Mouse (Mus musculus) liver, embryonic 13.5 days (tissue): ENCODE data around the gene Crebl2. TPM values are rescaled to one million over a fixed set of nuclear protein-coding genes. Genes with fewer than 3 reads are reported as not detected.
A peak's percentile ranks its signal among the peaks of the same experiment; 100 is the strongest.

Experiments used
- ATAC-seq: fragments of 200-750 bp; cut with Nextera tagmentation; 2 replicates; pipeline ENCODE4 v1.8.0; 2017; ENCODE audit warnings: low read depth, mild to moderate bottlenecking, moderate number of reproducible peaks, moderate library complexity
- DNase-seq: peaks from one replicate; pipeline ENCODE4 v3.0.0; 2022
- H3K27ac ChIP-seq: fragments of 300-500 bp; sonication (generic); 2 replicates; pipeline ENCODE4 v1.5.1; 2015; ENCODE audit warnings: moderate library complexity, mild to moderate bottlenecking, inconsistent platforms
- H3K27me3 ChIP-seq: fragments of 300-500 bp; sonication (generic); 2 replicates; pipeline ENCODE4 v1.6.1; 2015; ENCODE audit warnings: mild to moderate bottlenecking, inconsistent platforms
- H3K36me3 ChIP-seq: fragments of 300-500 bp; sonication (generic); 2 replicates; pipeline ENCODE4 v1.6.1; 2015; ENCODE audit warnings: mild to moderate bottlenecking, inconsistent platforms
- H3K4me1 ChIP-seq: fragments of 300-500 bp; sonication (generic); replicated peaks from 2 replicates; pipeline ENCODE4 v1.6.1; 2015; ENCODE audit warnings: inconsistent platforms
- H3K4me2 ChIP-seq: fragments of 300-500 bp; sonication (generic); 2 replicates; pipeline ENCODE4 v1.6.1; 2015; ENCODE audit warnings: inconsistent platforms, mild to moderate bottlenecking, moderate library complexity
- H3K4me3 ChIP-seq: fragments of 300-500 bp; sonication (generic); replicated peaks from 2 replicates; pipeline ENCODE4 v1.5.1; 2015; ENCODE audit warnings: mild to moderate bottlenecking, inconsistent platforms
- H3K9ac ChIP-seq: fragments of 300-500 bp; sonication (generic); 2 replicates; pipeline ENCODE4 v1.6.1; 2015; ENCODE audit warnings: mild to moderate bottlenecking, inconsistent platforms
- H3K9me3 ChIP-seq: fragments of 300-500 bp; sonication (generic); replicated peaks from 2 replicates; pipeline ENCODE4 v1.6.1; 2016; ENCODE audit warnings: inconsistent platforms
- WGBS: fragments of 180-500 bp; shearing (Covaris S2); methylation state at CpG from one replicate; pipeline ENCODE4 v1.1.7; 2015; ENCODE audit not compliant: insufficient replicate concordance; 5-methylcytosine and 5-hydroxymethylcytosine counted together
- polyA plus RNA-seq: library from polyadenylated mRNA; unstranded; fragments of >200 nt; fragmentation: Nextera tagmentation; extraction: Ambion mirVana; gene quantifications from 2 replicates; pipeline ENCODE4 v1.2.1, GENCODE M21; 2015

The Crebl2 gene
- polyA plus RNA-seq, 1 experiment from 2014 or later: 1.3 TPM

DNA sequence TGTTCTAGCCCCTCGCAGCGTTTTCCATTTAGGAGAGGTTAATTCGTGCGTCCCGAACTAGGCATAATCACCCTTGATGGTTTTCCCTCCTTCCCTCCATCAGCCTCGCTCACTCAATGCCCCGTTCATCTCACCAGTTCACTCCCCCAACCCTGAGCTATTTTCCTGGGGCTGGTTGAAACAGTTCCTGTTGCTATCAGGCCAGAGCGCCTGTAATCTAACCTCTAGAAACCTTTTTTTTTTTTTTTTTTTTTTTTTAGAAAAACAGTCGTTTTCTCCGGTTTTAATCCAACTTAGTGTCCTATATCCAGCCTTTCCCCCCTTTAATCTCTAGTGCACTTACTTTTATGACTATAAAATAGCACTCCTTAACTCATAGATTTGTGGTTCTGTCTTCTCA is 822 bp downstream of the Crebl2 start:
- H3K9me3 ChIP-seq: no peaks in the 10 kb centered on the region
- H3K9ac ChIP-seq: peak overlapping the region; percentile 85
- no peaks in the 10 kb centered on the region for H3K36me3 ChIP-seq
- H3K27ac ChIP-seq: peak overlapping the region; percentile 94
- H3K4me2 ChIP-seq: peak overlapping the region; percentile 77
- WGBS: 3% methylated on average over 10 of the region's 10 CpGs
- no peaks in the 10 kb centered on the region for H3K27me3 ChIP-seq
- DNase-seq: no peak
- H3K4me1 ChIP-seq: peaks cover 59% of the 10 kb centered on the region
- no peak for ATAC-seq
- H3K4me3 ChIP-seq: peak overlapping the region; percentile 74

DNA sequence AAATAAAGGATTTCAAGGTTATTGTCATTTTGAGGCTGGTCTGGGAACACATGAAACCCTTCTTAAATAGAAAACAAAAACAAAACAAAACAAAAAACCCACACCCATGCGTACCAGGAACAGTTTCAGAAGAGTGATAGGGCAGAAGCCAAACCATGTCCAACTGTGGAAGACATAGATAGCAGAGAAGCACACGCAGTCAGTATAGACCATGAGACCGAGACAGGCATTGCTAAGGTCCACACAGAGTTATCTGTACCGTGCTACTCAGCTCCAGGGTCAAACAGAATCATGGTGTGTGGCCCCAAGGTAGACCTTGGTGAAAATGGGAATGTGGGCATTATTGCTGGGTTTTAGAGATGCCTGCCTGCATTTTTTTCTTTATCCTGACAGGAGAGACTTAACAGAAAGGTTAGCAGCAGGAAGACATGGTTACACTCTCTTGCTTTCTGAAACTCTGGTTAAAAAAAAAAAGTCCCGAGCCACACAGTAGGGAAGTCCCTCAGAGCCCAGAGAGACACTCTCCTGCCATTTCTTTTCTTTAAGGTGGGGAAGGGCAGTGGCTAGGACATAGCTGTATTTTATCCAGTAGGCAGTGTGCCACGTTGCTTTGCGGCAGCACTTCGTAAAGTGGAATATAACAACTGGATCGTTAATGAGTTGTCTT is 4.8 kb downstream of the Crebl2 start:
- H3K27me3 ChIP-seq: no peaks in the 10 kb centered on the region
- H3K36me3 ChIP-seq: no peaks in the 10 kb centered on the region
- H3K4me3 ChIP-seq: no peak overlapping the region
- peak overlapping the region; percentile 3; the same call in 1 of the 2 replicates for H3K9ac ChIP-seq
- H3K9me3 ChIP-seq: no peaks in the 10 kb centered on the region
- H3K4me1 ChIP-seq: peaks cover 58% of the 10 kb centered on the region
- peak overlapping the region; percentile 34 for H3K4me2 ChIP-seq
- H3K27ac ChIP-seq: peak overlapping the region; percentile 54
- peak; percentile 37 for ATAC-seq
- 44% methylated on average over 9 of the region's 9 CpGs for WGBS
- no peak for DNase-seq

DNA sequence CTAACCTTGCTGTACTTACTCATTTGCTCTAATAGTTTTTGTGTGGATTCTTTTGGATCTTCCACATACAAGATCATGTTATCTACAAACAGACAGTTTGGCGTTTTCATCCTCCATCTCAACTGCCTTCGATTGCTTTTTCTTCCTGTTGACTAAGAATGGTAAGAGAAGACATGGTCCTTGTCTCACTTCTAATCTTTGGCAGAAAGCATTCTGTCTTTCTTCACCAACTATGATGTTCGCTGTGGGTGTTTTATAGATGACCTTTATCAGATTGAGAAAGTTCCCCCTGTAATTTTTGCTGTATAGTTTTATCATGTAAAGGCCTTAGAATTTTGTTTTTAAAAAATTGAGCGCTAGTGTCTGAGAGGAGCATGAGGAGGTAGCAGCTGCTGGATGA is 8.2 kb downstream of the Crebl2 start:
- DNase-seq (no peak), ATAC-seq (no peak)
- Histone ChIP-seq H3K4me1 (peaks cover 38% of the 10 kb centered on the region), H3K9ac (no peak overlapping the region), H3K4me2 (no peak overlapping the region), H3K9me3 (no peaks in the 10 kb centered on the region), H3K27ac (no peak overlapping the region), H3K4me3 (no peak overlapping the region), H3K27me3 (no peaks in the 10 kb centered on the region), H3K36me3 (no peaks in the 10 kb centered on the region)
- WGBS: 67% methylated on average over 4 of the region's 4 CpGs

DNA sequence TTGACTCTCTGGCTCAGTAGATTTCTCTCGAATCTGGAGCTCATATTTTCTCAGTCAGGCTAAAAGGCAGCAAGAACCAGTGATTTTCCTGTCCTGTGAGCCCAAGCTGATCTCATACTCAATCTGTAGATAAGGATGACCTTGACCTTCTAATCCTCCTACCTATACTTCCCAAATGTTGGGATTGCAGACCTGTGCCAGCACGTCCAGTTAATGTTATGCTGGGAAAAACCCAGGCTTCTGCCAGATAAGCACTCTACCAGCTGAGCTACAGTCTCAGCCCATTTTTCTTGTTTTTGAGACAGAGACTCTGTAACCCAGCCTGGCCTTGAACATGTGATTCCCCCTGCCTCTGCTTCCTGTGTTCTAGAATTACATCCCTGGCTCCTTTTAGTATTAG is 10.4 kb downstream of the Crebl2 start:
- 54% methylated on average over 2 of the region's 2 CpGs for WGBS
- no peaks in the 10 kb centered on the region for H3K36me3 ChIP-seq

DNA sequence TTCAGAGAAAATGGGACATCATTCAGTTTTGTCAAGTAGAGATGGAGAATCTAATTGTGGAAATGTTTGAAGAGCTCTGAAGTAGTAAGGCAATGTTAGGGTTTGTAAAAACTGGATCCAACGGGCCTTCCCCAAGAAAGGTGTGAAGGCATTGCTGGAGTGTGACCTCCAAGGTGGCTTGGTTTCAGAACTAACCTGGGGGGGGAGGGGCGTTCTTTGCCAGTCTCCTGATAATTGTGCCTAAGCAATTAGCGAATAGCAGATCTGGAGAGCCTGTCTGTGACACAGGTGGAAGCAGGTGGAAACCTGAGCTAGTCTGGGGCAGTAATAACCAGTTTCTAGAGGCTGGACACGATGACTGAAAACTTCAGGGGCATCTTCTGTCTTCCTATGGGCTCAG is 15.8 kb downstream of the Crebl2 start:
- no peak for DNase-seq
- Histone ChIP-seq H3K9me3 (no peaks in the 10 kb centered on the region), H3K27ac (no peak overlapping the region), H3K36me3 (peaks cover 5% of the 10 kb centered on the region; the same call in 1 of the 2 replicates), H3K4me2 (no peak overlapping the region), H3K27me3 (no peaks in the 10 kb centered on the region), H3K4me3 (no peak overlapping the region), H3K4me1 (peaks cover 13% of the 10 kb centered on the region), H3K9ac (no peak overlapping the region)
- 62% methylated on average over 4 of the region's 4 CpGs for WGBS
- no peak for ATAC-seq

More for the DNA sequence above, 10.4 kb downstream of the Crebl2 start:
- H3K27me3 ChIP-seq: no peaks in the 10 kb centered on the region
- H3K4me2 ChIP-seq: no peak overlapping the region
- ATAC-seq: no peak
- H3K4me3 ChIP-seq: no peak overlapping the region
- H3K4me1 ChIP-seq: peaks cover 18% of the 10 kb centered on the region
- no peaks in the 10 kb centered on the region for H3K9me3 ChIP-seq
- no peak overlapping the region for H3K27ac ChIP-seq
- DNase-seq: no peak
- H3K9ac ChIP-seq: no peak overlapping the region

DNA sequence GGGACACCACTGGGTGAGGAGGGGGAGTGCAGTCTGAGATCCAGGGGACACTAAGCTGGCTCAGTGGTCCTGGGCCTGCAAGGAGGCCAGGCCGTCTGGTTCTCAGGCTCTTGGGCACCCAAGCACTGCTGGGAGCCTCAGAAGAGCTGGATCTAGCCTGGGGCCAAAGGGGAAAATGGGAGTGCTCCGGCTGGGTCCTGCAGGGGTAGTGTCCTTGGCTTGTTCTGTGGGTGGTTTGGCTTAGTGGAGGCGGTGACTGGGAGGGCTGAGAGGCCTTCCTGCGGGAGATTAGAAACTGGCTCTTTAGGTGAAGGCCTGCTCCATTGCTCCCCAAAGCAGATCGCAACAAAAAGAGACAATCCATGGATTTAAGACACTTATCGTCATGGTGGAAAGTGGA is 16.4 kb downstream of the Crebl2 start:
- ATAC-seq: no peak
- no peak for DNase-seq
- no peak overlapping the region for H3K4me3 ChIP-seq
- no peaks in the 10 kb centered on the region for H3K27me3 ChIP-seq
- H3K9me3 ChIP-seq: no peaks in the 10 kb centered on the region
- peaks cover 5% of the 10 kb centered on the region; the same call in 1 of the 2 replicates for H3K36me3 ChIP-seq
- no peak overlapping the region for H3K27ac ChIP-seq
- H3K9ac ChIP-seq: no peak overlapping the region
- no peak overlapping the region for H3K4me2 ChIP-seq
- H3K4me1 ChIP-seq: peaks cover 13% of the 10 kb centered on the region
- 77% methylated on average over 6 of the region's 6 CpGs for WGBS

DNA sequence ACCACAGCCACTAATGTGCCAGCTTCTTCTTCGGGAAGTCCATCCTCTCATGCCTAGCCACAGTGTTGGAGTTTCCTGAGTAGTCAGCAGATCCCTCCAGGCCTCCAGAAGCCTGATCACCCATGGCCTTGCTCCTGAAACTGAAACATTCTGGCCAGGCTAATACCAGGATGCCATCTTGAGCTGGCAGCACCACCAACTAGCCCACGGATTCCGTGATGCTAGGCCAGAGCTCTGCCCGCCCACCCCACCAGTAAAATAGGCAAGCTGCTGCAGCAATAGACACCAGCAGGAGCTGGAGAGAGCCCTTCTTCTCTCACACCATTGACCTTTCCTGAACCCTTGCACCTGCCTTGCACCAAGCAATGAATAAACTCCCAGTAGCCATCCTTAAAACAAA is 17.6 kb downstream of the Crebl2 start:
- no peak overlapping the region for H3K4me3 ChIP-seq
- H3K27ac ChIP-seq: no peak overlapping the region
- peaks cover 13% of the 10 kb centered on the region for H3K4me1 ChIP-seq
- 80% methylated on average over 4 of the region's 4 CpGs for WGBS
- DNase-seq: no peak
- H3K27me3 ChIP-seq: no peaks in the 10 kb centered on the region
- H3K9me3 ChIP-seq: no peaks in the 10 kb centered on the region
- H3K4me2 ChIP-seq: no peak overlapping the region
- H3K9ac ChIP-seq: no peak overlapping the region
- peaks cover 5% of the 10 kb centered on the region; the same call in 1 of the 2 replicates for H3K36me3 ChIP-seq
- no peak for ATAC-seq

DNA sequence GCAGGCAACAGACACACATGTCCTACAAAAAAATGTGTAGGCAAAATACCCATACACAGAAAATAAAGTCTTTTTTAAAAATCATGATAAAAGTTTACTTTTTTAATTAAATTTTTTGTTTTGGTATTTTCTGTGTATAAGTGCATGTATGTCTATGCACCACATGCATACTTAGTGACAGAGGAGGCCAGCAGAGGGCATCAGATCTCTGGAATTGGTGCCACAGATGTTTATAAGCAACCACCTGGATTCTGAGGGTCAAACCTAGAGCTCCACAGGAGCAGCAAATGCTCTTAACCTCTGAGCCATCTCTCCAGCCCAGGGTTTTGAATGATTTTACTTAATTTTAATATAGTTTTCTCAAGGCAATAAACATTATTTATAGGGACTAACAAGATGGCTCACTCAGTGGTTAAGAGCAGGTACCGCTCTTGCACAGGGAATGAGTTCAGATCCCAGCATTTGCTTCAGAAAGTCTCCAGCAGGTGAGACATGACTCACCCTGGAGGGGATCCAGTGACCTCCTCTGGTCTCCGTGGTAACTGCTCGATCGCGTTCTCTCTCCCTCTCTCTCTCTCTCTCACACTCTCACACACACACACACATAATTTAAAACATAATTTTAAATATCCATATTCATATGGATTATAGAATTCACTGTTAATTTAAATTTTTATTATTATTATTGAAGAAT is 18.4 kb downstream of the Crebl2 start:
- 89% methylated on average over 5 of the region's 5 CpGs for WGBS
- Histone ChIP-seq H3K27ac (no peak overlapping the region), H3K4me3 (no peak overlapping the region), H3K36me3 (peaks cover 5% of the 10 kb centered on the region; the same call in 1 of the 2 replicates), H3K9me3 (no peaks in the 10 kb centered on the region), H3K4me2 (no peak overlapping the region), H3K9ac (no peak overlapping the region), H3K27me3 (no peaks in the 10 kb centered on the region), H3K4me1 (peaks cover 13% of the 10 kb centered on the region)
- ATAC-seq: no peak
- DNase-seq: no peak

DNA sequence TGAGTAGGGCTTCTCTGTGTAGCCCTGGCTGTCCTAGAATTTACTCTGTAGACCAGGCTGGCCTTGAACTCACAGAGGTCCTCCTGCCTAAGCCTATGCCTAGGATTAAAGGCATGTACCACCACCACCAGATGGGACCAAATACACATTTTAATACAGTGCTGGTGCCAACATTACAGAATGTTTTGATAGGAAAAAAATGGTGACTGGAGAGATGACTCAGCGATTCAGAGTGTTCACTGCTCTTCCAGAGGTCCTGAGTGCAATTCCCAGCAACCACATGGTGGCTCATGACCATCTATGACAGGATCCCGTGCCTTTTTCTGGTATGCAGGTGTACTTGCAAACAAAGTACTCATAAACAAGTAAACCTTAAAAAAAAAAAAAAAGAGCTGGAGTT is 19.5 kb downstream of the Crebl2 start:
- DNase-seq: no peak
- Histone ChIP-seq H3K27me3 (no peaks in the 10 kb centered on the region), H3K4me1 (peaks cover 13% of the 10 kb centered on the region), H3K9ac (no peak overlapping the region), H3K36me3 (peaks cover 5% of the 10 kb centered on the region; the same call in 1 of the 2 replicates), H3K9me3 (no peaks in the 10 kb centered on the region), H3K4me2 (no peak overlapping the region), H3K4me3 (no peak overlapping the region), H3K27ac (peak overlapping the region; percentile 37)
- 78% methylated on average over 2 of the region's 2 CpGs for WGBS
- no peak for ATAC-seq

DNA sequence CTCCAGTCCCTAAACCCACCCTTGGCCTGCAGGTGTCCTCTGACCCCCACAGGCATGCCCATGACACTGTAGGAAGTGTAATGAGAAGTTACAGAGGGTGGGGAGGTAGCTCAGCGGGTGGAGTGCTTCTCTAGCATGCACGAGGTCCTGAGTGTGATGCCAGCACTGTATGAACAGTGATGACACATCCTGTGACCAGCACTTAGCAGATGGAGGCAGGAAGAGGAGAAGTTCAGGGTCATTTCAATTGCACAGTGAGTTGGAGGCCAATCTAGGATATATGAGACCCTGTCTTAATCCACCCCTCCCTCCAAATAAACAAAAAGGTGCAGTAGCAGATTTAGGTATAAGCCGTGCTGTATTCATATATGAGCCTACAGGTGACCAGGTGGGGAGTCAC is 20.0 kb downstream of the Crebl2 start:
- ATAC-seq (no peak), DNase-seq (no peak)
- Histone ChIP-seq H3K4me1 (peaks cover 13% of the 10 kb centered on the region), H3K4me3 (no peak overlapping the region), H3K36me3 (peaks cover 5% of the 10 kb centered on the region; the same call in 1 of the 2 replicates), H3K9ac (no peak overlapping the region), H3K4me2 (no peak overlapping the region), H3K9me3 (no peaks in the 10 kb centered on the region), H3K27me3 (no peaks in the 10 kb centered on the region), H3K27ac (no peak overlapping the region)
- whole genome bisulfite sequencing: 61% methylated on average over 3 of the region's 3 CpGs

DNA sequence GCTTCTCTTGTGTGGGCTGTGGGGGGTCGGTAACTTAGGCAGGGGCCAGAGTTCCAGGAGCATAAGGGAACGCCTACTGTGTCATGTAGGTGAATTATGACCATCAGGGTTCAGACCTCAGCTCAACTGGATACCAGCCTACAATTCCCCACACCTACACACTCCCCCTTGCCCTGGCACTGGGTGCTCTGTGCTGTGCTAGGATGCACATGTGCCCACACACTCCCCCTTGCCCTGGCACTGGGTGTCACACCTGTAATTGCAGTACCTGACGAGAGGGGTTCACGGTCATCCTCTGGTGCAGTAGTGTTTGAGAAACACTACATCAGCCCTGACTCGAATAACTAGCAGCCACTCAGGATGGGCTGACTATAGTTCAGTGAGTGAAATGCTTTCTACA is 24.8 kb downstream of the Crebl2 start:
- Histone ChIP-seq H3K9ac (no peak overlapping the region), H3K27ac (no peak overlapping the region), H3K9me3 (no peaks in the 10 kb centered on the region), H3K4me3 (no peak overlapping the region), H3K4me1 (peaks cover 2% of the 10 kb centered on the region; the same call in 1 of the 2 replicates), H3K4me2 (no peak overlapping the region), H3K36me3 (peaks cover 9% of the 10 kb centered on the region), H3K27me3 (no peaks in the 10 kb centered on the region)
- 79% methylated on average over 5 of the region's 5 CpGs for WGBS
- DNase-seq (no peak), ATAC-seq (no peak)
